Mouse (Mus musculus): ENCODE results near the gene Vamp5.

Vamp5 gene

DNA sequence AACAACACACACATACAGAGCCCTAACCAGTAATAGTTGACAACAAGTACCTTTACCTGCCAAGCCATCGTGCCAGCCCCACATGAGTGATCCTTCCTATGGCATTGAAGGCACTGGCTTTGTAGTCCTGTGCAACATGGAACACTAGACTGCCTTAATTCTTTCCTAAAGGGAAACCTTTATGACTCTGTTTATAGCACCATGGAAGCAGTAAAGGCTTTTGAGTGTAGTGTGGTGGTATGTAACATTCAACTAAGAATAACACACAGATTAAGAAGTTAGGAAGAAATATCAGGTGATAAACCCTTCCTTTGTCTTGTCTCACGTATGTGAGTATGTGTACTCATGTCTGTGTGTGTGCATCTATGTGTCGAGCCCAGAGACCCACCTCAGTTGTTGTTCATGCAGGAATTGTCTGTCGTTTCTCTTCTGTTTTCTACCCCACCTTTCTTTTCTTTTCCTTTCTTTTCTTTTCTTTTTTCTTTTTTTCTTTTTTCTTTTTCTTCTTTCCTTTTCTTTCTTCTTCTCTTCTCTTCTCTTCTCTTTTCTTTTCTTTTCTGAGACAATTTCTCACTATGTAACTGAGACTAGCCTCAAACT lies 13.3 kb downstream of the Vamp5 start, which contains the start of gene Rnf181:
TSS of gene Rnf181 (minus strand) at position 113 of the 600 bp plus-strand sequence.
- DNase-seq (ENCODE audit: low read depth, low spot score): no peak

DNA sequence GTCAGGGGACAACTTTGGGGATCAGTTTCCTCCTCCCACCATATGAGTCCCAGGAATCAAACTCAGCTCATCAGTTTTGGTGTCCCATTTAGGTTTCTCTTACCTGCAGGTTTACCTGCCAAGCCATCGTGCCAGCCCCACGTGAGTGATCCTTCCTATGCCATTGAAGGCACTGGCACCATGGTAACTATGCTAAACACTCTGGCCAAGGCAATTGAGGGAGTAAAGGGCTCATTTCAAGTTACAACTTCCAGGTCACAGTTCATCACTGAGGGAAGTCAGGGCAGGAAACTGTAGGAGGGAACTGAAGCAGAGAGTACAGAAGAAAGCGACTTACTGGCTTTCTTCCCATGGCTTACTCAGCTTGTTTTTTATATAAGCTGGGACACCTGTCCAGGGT lies 14.0 kb downstream of the Vamp5 start:
- no peak for DNase-seq (ENCODE audit: low read depth, low spot score)

DNA sequence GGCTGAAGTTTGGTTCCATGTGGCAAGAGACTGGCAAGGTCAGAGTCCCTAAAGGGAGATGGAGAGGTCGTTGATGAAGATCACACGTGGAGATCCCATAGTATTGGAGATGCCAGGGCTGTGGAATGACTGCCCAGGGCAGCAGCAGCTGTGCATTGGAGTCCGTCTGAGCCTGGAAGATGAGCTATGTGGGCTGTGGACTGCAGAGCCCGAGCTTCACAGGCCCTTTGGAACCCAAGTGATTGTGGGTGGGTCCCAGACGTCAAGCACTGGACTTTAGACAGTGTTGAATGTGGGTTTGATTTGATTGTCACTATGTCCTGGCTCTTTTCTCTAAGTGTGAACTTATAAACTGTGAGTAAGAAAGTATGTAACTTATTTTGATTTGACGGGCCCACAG lies 15.3 kb downstream of the Vamp5 start:
- DNase-seq (ENCODE audit: low read depth, low spot score): no peak

DNA sequence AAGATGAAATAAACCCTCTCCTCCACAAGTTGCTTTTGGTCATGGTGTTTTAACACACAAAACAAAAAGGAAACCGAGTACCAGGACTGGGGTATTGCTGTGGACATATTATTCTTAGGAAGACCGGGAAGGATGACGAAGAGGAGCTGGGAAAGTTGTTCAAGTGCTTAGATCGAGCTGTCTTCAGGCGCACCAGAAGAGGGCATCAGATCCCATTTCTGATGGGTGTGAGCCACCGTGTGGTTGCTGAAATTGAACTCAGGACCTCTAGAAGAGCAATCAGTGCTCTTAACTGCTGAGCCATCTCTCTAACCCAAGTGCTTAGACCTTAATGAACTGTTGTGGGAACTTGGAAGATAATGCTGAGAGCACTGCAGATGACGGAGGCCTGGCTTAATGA lies 16.3 kb downstream of the Vamp5 start:
- DNase-seq (ENCODE audit: low read depth, low spot score): no peak

DNA sequence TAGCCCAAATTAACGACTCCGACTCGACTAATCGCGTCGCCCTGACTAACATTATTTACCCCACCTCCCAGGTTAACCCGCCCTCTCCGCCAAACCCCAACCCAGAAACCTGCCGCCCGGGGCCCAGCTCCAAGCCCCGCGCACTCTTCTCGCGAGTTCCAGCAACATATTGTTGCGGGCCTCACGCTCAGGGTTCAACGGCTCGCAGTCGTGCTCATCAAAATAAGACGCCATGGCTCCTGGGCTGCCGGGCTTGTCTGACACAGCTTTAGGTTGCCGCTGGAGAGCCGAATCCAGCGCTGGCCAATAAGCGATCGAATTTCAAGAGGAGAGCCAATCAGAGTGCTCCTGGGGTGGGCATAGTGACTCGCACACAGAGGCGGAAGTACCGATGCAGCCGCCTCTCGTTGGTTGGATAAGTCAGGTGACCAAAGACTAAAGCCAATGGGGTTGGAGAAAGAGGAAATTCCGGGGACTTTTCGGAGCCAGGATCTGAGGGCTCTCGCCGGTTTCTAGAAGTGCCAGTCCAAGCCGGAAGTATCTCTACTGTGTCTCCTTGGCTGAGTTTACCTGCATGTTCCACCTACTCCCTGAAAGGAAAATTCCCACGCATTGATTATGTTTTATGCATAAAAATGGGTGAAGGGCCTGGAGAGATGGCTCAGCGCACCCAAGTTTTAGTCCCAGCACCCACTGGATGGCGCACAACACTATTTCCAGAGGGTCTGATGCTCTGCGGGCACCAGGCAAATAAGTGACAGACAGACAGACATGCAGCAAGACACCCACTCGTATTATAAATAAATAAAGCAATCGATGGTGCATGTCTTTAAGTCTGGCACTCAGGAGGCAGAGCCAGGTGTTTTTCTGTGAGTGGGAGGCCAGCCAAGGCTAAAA lies 17.9 kb downstream of the Vamp5 start:
- peak; percentile 98 for DNase-seq (ENCODE audit: low read depth, low spot score)

DNA sequence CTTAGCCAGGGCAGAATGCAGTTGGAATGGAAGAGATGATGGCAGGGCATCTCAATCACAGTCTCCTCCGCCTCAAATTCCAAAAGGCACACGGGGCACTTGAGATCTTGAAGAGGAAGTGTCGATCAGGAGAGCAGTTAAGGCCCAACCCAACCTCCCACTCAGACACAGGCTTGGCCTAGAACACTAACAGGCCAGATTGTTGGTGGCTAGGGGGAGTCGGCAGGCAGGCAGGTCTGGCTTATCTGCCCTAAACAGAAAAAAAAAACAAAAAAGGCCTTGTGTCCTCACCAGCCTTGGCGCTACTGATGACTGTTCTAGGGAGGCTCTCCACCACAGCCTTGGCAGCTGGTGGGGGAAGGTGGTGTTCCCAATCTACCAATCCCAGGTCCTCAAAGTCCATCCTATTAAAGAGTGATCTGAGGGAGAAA lies 19.1 kb downstream of the Vamp5 start:
- peak; percentile 79 for DNase-seq (ENCODE audit: low read depth, low spot score)

DNA sequence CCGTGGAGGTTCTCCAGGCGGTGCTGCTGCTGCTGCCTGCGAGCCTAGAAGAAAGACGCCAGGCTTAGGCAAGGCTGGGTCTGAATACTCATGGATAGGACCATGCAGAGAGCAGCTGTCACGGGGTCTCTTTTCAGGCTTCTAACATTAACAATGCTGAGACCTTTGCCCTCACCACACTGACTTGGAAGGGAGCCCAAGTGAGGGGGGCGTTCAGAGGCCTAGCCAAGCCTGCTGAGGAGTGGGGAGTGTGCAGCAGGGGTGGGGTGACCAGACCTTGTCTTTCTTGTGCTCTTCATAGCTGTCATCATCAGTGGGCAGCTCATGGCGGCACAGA lies 19.7 kb downstream of the Vamp5 start:
- no peak for DNase-seq (ENCODE audit: low read depth, low spot score)

DNA sequence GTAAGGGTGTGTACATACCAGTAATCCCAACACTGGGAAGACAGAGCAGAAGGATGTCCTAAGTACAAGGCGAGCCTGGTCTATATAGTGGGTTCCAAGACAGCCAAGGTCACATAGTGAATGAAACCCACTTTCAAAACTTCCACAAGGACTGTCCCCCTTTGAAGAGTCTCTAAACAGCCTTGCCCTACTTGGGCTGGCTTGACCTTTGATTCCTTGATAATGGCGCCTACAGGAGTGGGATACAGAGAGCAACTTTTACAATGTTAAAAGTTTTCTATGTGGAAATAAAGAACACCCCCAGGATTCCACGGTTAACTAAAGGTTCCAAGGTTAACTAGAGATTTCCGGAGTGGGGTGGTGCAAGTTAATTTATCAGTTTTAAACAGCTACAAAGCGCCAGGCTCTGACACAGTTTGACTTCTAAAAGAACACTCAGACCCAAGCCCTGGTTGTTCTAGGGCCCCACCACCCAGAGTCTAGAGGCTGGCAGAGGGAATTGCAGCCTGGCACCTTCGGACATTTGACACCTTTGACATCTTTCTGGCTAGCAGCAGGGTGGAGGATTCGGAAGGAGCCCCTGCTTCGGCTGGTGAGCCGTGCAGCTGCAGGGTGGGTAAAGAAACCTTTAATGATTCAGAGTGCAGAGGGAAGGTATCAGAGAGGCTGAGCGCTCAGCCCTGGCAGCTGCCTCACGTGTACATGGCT lies 20.2 kb downstream of the Vamp5 start:
- peak; percentile 73 for DNase-seq (ENCODE audit: low read depth, low spot score)

DNA sequence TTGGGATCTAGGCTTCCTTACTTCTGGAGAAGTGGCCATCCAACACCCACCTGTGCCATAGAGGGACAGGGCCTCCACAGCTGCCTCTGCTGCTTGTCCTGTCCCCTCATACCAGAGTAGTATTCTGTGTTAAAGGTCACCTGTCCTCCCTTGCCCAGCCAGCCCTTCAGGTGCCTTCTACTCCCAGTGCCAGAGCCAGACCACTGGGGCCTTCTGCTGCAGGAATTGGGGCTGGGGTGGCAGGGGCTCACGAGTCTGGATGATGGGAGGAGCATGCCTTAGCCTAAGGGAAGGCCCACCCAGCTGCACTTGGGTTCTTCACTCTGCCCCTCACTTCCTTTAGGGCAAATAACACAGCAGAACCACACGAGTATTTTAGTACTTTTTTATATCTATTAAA lies 20.9 kb downstream of the Vamp5 start:
- DNase-seq (ENCODE audit: low read depth, low spot score): no peak

DNA sequence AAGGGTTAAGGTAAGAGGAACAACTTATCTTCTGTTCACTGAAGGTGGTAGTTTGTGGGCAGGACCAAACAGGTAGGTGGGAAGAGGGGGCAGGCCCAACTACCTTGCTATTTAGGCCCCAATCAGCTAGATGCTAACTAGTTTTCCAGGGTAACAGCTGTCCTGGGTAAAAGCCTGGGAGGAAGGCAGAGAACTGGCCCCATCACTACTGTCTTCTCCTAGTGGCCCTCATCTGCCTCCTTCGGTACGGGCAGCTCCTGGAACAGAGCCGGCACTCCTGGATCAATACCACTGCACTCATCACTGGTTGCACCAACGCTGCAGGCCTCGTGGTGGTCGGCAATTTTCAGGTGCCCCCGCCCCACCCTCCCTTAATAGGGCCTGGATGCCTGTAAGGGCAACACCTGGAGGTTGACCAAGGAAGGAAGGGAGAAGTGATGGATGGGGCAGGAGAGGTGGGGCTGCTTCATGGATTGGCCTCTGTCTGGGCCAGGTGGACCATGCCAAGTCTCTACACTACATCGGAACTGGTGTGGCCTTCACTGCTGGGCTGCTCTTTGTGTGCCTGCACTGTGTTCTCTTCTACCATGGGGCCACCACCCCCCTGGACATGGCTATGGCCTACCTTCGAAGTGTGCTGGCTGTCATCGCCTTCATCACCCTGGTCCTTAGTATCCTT lies 22.0 kb downstream of the Vamp5 start:
- DNase-seq (ENCODE audit: low read depth, low spot score): no peak

DNA sequence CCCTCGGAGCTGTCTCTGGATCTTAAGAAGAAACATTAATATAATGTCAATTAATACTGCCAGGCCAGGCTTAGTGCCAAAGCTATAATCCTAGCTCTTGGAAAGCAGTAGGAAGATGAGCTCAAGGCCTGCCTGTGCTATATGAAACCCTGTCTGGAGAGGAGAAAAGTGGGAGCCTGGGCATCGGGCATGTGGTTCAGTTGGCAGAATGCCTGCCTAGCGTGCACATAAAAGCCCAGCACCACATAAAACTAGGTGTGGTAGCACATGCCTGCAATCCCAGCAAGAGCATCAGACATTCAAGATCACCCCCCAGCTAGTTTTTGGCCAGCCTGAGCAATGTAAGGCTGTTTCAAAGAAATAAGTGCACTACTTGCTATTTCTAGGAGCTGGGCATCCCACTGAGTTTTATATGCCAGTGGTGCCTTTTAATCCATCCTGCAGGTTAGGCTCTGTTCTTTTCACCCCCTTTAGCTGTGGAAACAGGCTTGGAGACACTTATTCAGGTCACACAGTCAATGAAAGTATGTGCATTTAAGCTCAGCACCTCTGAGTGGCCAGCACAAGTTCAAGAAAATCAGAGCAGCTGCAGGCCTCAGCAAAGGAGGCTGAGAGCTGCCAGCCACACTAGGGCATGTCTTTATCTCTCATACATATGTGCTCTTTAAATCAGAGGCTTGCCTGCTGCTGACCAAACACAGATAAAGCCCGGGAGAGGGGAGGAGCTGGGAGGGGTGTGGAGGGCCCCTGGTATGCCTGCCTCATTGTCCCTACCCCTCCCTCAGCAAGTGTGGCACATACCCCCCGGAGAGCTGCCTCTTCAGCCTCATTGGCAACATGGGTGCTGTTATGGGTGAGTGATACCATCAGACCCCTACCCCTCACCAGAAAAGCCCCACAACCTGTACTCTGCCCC lies 22.8 kb downstream of the Vamp5 start:
- DNase-seq (ENCODE audit: low read depth, low spot score): no peak

DNA sequence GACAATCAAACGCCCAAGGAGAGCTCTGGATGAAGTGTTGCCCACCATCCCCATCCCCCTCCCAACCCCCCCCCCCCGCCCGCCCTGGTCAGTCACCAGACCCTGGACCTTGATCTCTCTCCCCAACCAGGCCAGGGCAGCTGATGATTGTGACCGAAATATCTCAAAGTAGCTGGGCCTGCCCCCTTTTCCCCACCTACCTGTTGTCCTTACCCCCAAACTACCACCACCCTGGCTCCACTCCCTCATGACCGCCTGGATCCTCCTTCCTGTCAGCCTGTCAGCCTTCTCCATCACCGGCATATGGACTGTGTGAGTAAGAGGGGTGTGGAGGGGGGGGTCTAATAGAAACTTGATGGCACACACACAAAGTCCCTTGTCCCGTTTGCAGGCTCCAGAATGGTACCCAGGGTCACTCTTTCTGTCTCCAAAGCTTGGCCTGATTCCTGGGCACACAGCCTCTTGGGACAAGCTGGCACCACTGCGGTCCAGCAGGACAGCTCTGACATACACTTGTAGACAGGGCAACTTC lies 24.2 kb downstream of the Vamp5 start:
- no peak for DNase-seq (ENCODE audit: low read depth, low spot score)

DNA sequence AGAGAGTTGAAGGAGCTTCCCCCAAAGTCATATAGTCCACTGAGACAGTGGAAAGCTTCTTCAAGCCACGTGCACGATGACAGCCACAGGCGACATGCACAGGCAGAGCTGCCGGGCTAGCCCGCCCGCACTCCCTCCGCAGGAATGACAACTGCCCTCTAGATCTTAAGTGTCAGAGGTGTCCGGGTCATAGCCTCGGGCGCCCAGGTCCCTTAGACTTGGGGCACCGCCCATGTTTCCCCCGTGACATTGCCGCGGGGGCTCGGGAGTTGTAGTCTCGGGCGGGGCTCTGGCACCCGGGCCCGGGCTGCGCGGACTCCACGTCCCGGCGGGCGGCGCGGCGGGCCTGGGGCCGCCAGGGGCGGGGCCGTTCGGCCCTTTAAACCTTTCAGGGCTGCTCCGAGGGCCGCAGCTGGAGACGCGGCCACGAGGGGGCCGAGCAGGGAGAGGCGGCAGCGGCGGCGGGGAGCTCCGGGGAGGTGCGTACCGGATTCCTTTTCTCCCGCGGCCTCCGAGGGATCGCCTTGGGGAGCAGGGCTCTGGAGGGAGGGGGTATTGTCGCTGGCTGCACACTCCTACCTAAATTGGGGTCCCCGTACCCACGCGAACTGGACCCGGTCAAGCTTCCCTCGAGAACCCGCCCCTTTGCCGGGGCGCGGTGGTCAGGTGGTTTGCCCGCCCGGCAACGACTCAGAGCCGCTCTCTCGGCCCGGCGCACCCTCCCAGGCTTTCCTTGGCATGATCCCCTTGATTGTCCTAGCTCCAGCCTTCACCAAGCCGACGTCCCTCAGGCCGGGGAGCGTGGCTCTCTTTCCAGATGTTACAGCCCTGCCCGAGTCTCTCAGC lies 25.0 kb downstream of the Vamp5 start, which contains the start of gene Tmem150a:
TSS of gene Tmem150a (plus strand) at position 382 of the 846 bp plus-strand sequence.
- DNase-seq (ENCODE audit: low read depth, low spot score): peak; percentile 99

DNA sequence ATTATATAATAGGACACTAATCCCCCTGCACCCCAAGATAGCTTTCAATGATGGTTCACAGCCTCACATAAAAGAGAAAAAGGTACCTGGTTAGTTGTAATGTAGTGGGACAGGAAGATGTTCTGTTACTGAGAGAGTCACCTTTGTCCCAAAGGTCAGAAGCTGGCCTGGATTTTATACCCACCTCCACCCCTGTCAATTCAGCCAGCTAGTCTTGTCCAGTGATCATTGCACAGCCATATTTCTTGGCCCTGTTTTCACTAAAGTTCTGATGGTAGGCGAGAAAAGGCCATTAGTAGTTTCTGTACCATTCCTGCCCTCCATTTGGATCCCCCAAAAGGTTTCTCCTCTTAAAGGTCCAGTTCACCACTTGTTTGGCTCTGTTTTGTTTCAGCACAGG lies 26.2 kb downstream of the Vamp5 start:
- no peak for DNase-seq (ENCODE audit: low read depth, low spot score)

DNA sequence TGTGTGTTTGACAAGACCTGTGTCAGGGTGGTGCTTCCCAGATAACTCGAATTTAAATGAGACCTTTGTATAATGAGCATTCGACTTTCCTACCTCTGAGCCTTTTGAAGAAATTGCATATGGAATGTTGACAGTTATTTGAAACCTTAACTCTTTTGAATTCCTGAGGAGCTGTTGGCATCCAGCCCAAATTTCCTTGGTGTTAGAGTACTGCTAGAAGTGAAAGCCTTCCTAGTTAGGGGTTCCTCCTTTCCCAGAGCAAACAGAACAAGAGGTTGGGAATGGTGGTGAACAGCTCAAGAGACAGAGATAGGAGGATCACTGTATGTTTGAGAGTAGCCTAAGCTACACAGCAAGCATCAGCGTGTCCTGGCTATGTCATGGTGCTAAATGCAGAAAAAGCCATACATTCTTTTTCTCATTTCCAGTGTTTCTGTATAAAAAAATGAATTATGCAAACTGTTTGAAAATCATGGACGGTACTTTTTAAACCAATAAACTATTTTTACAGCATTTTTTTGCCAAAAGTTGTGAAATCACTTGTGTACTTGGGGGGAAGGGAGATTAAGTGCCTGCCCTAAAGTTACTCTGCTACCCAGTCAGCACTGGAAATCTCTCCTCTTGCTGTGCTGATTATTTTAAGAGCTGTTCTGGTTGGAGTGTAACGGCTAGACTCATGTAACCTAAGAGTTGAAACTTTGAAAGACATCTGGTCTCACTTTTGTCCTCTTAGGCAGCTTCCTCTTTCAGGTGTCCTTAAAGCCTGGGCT lies 27.4 kb downstream of the Vamp5 start:
- DNase-seq (ENCODE audit: low read depth, low spot score): no peak

DNA sequence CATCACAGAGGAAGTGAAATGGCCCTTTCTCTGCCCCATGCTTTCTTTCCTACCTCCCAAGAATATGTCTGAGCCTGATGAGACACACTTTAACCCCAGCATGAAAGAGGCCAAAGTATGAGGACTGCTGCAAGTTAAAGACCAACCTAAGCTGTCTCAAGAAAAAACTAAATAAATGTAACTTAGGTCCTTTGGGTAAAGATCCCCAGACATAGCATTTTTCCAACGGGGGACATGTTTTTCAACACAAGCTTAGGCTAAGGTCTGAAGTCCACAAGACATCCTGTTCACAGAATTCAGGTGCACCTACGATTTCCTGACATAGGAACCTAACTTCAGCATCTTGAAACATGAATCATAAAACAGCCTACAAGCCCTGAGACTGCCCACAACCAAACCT lies 30.1 kb downstream of the Vamp5 start:
- no peak for DNase-seq (ENCODE audit: low read depth, low spot score)

DNA sequence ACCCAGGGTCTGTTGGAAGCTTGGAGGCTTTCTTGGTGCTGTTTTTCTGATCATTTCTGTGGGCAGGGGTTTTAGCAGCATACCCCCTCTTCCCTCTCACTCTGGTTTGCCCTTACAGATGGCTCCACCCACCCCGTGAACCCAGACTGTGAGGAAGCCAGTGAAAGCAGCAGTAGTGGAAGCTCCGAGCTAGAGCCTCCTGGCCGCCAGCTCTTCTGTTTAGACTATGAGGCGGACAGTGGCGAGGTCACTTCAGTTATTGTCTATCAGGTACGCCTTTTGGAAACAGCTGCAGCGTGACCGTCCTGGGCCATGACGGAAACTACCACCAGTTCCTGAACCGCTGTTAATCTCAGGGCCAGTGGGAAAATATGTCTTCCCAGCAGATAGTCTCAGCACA lies 31.9 kb downstream of the Vamp5 start:
- DNase-seq (ENCODE audit: low read depth, low spot score): no peak

DNA sequence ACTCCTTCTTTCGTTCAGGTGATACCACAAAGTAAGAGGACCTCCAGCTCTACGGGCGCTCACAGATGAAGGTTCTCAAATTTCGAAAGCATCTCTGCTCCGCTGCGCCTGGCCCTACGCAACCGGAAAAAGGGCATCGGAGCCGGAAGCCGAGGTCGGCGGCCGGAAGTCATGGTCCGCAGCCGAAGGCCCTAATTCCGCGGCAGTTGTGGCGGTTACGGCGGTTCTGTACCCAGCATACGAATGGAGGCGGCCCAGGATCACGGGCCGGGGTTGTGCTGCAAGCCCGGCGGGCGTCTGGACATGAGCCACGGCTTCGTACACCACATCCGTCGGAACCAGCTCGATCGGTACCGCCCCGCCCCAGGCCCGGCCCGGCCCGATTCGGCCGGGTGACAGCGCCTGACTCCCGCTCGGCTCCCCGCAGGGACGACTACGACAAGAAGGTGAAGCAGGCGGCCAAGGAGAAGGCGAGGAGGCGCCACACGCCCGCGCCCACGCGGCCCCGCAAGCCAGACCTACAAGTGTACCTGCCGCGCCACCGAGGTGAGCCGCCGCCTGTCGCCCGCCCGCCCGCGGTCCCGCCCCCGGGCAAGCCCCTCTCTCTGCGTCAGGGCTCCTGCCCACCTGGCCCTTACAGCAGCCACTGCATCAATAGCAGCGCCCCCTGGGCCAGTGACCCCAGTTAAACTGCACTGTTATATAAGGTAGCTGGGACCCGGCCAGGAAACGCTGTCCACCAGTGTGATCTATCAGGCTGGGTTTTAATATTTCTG lies 32.9 kb downstream of the Vamp5 start, which contains the start of gene 0610030E20Rik:
TSS of gene 0610030E20Rik (plus strand) at position 152 of the 776 bp plus-strand sequence.
- DNase-seq (ENCODE audit: low read depth, low spot score): peak; percentile 70
